Mouse (Mus musculus): ENCODE measurements around the gene Abcb1b. TPM values are rescaled to one million over a fixed set of nuclear protein-coding genes. Genes with fewer than 3 reads are reported as not detected.

The Abcb1b gene
- polyA plus RNA-seq, 1 experiment: 0.59 TPM

- no peak for TF ChIP-seq POLR2A (IDR thresholded peaks at IDR 0.05; ENCODE audit: borderline replicate concordance, extremely low read depth, insufficient read depth, insufficient read length, poor library complexity, severe bottlenecking)
- TF ChIP-seq CTCF (IDR thresholded peaks at IDR 0.05; ENCODE audit: borderline replicate concordance, extremely low read depth, insufficient read depth, insufficient read length): peak; percentile 47; the same call in 1 of the 2 replicates
These were observed 70.1 kb downstream of the Abcb1b start for GRCm38 (mm10) chr5:8868019-8868418.

GRCm38 (mm10) chr5:8872979-8873915, 75.3 kb downstream of the Abcb1b start:
- TF ChIP-seq POLR2A (IDR thresholded peaks at IDR 0.05; ENCODE audit: borderline replicate concordance, extremely low read depth, insufficient read depth, insufficient read length, poor library complexity, severe bottlenecking): no peak
- TF ChIP-seq CTCF (IDR thresholded peaks at IDR 0.05; ENCODE audit: borderline replicate concordance, extremely low read depth, insufficient read depth, insufficient read length): no peak
- DNase-seq (ENCODE audit: low read depth): no peak

More at GRCm38 (mm10) chr5:8868019-8868418, 70.1 kb downstream of the Abcb1b start:
- peak; percentile 58 for DNase-seq (ENCODE audit: low read depth)

- DNase-seq (ENCODE audit: low read depth): no peak
- TF ChIP-seq POLR2A (IDR thresholded peaks at IDR 0.05; ENCODE audit: borderline replicate concordance, extremely low read depth, insufficient read depth, insufficient read length, poor library complexity, severe bottlenecking) (no peak), CTCF (IDR thresholded peaks at IDR 0.05; ENCODE audit: borderline replicate concordance, extremely low read depth, insufficient read depth, insufficient read length) (no peak)
These were observed 79.1 kb downstream of the Abcb1b start for GRCm38 (mm10) chr5:8877086-8877485.

GRCm38 (mm10) chr5:8877800-8878199, 79.9 kb downstream of the Abcb1b start:
- TF ChIP-seq CTCF (IDR thresholded peaks at IDR 0.05; ENCODE audit: borderline replicate concordance, extremely low read depth, insufficient read depth, insufficient read length) (no peak), POLR2A (IDR thresholded peaks at IDR 0.05; ENCODE audit: borderline replicate concordance, extremely low read depth, insufficient read depth, insufficient read length, poor library complexity, severe bottlenecking) (no peak)
- DNase-seq (ENCODE audit: low read depth): no peak

- TF ChIP-seq CTCF (IDR thresholded peaks at IDR 0.05; ENCODE audit: borderline replicate concordance, extremely low read depth, insufficient read depth, insufficient read length) (no peak), POLR2A (IDR thresholded peaks at IDR 0.05; ENCODE audit: borderline replicate concordance, extremely low read depth, insufficient read depth, insufficient read length, poor library complexity, severe bottlenecking) (no peak)
- DNase-seq (ENCODE audit: low read depth): no peak
These were observed 87.9 kb downstream of the Abcb1b start for GRCm38 (mm10) chr5:8885837-8886236.

GRCm38 (mm10) chr5:8893300-8894103, 95.6 kb downstream of the Abcb1b start, which contains the start of gene Abcb4:
Abcb4 (plus strand) TSS chr5:8893717.
- TF ChIP-seq CTCF (IDR thresholded peaks at IDR 0.05; ENCODE audit: borderline replicate concordance, extremely low read depth, insufficient read depth, insufficient read length) (peak; percentile 55), POLR2A (IDR thresholded peaks at IDR 0.05; ENCODE audit: borderline replicate concordance, extremely low read depth, insufficient read depth, insufficient read length, poor library complexity, severe bottlenecking) (0 out of 2 replicates have a peak, but pooled peaks have one; percentile 3)
- peak; percentile 84 for DNase-seq (ENCODE audit: low read depth)

GRCm38 (mm10) chr5:8894104-8894425, 96.1 kb downstream of the Abcb1b start:
- no peak for DNase-seq (ENCODE audit: low read depth)
- TF ChIP-seq POLR2A (IDR thresholded peaks at IDR 0.05; ENCODE audit: borderline replicate concordance, extremely low read depth, insufficient read depth, insufficient read length, poor library complexity, severe bottlenecking) (no peak), CTCF (IDR thresholded peaks at IDR 0.05; ENCODE audit: borderline replicate concordance, extremely low read depth, insufficient read depth, insufficient read length) (no peak)

GRCm38 (mm10) chr5:8894641-8895490, 96.9 kb downstream of the Abcb1b start:
- TF ChIP-seq CTCF (IDR thresholded peaks at IDR 0.05; ENCODE audit: borderline replicate concordance, extremely low read depth, insufficient read depth, insufficient read length): no peak
- TF ChIP-seq POLR2A (IDR thresholded peaks at IDR 0.05; ENCODE audit: borderline replicate concordance, extremely low read depth, insufficient read depth, insufficient read length, poor library complexity, severe bottlenecking): no peak
- no peak for DNase-seq (ENCODE audit: low read depth)

- DNase-seq (ENCODE audit: low read depth): no peak
- TF ChIP-seq CTCF (IDR thresholded peaks at IDR 0.05; ENCODE audit: borderline replicate concordance, extremely low read depth, insufficient read depth, insufficient read length): no peak
- TF ChIP-seq POLR2A (IDR thresholded peaks at IDR 0.05; ENCODE audit: borderline replicate concordance, extremely low read depth, insufficient read depth, insufficient read length, poor library complexity, severe bottlenecking): no peak
These were observed 98.3 kb downstream of the Abcb1b start for GRCm38 (mm10) chr5:8896198-8896597.

GRCm38 (mm10) chr5:8898246-8898645, 100.3 kb downstream of the Abcb1b start:
- TF ChIP-seq POLR2A (IDR thresholded peaks at IDR 0.05; ENCODE audit: borderline replicate concordance, extremely low read depth, insufficient read depth, insufficient read length, poor library complexity, severe bottlenecking) (no peak), CTCF (IDR thresholded peaks at IDR 0.05; ENCODE audit: borderline replicate concordance, extremely low read depth, insufficient read depth, insufficient read length) (no peak)
- DNase-seq (ENCODE audit: low read depth): no peak

Measured in brain, embryonic 14.5 days (tissue).